Mouse (Mus musculus) adipose tissue, adult 10 weeks (tissue): Measurements from ENCODE around the gene Aup1. TPM values are rescaled to one million over a fixed set of nuclear protein-coding genes. Genes with fewer than 3 reads are reported as not detected.

Experiments used
- polyA plus RNA-seq: library from polyadenylated mRNA; stranded (reverse); fragments of 350-450 nt; fragmentation: Illumina TruSeq; extraction: RNeasy Lipid Tissue Mini Kit (QIAGEN cat#74804); gene quantifications from one replicate; pipeline ENCODE4 v1.2.3, GENCODE M21; 2014; ENCODE audit warnings: low read depth, low replicate concordance

Aup1 gene
- 147 TPM for polyA plus RNA-seq

DNA sequence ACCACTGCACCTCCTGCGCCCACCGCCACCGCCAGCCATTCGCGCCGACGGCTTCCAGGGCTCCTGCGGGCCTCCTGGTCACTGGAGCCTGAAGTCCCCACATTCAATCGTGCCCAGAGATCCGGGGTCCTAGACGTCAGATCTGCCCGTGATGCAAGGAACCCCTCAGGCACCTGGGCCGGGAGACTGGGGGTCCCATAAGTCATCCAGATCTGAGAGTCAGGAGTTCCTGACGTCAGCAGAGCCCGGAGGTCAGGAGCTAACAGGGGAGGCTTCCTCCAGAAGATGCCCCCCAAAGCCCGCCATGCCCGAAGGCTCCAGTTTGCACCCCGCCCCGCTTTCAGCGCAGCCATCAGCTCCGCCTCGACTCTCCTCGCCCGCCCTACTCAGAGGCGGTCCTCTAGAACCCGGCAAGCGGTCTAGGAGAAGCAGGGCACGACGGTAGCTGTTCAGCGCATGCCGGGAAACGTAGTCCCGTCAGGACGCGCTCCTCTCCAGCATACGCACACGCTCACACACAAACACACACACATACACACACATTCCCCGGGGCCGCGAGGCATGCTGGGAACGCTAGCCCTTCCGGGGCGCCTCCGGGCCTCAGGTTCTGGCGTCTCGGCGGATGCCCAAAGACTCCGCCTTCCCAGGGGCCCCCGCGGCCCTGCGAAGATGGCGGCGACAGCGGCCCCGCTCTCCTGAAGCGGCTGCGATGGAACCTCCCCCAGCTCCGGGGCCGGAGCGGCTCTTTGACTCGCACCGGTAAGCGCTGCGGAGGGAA lies at the start of gene Aup1:
Gene Aup1, plus strand, starts transcription at position 448 of the 778 bp plus-strand sequence.

DNA sequence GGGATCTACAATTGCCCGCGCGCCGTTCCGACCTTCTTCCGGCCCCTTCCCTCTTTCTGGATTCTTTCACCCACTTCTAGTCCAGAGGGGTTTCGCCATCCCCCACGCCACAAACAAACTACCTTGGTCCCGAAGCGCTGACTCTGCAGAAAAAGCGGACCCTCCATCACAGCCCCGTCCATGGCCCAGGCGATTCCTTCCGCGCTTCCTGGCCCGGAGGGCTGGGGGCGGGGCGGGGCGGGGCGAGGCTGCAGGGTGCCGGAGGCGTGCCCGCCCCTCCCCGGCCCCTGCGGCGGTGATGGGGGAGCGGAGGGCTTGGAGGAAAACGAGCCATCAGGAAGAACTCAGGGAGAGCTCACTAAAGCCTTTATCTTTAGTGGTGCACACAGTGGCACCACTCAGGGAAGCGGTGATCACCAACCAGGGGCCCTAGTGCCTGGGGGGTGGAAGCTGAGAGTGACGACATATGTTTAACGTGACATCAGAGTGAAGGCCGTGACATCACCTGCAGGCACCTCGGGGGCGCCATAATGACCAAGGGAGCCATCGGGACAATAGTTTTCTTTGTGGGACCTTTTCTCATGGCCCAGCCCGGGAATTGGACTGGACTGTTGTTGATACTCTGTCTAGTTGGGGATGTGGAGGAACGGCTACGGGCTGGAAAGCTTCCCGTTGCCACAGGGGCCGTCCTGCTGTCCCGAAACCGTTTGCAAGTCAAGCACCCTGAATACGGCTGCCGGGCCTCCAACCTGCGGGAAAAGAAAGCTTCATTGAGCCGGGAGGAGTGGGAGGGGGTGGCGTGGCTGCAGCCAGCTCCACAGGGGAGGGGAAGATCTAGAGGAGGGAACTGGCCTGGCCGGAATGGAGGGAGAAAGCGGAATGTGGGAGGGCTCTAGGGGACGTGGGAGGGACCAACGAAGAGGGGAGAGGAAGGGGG lies 20.8 kb upstream of the Aup1 start, which contains the start of the genes Dok1 and Loxl3:
Gene Dok1, minus strand, starts transcription at position 223 of the 937 bp plus-strand sequence.
Gene Loxl3, plus strand, starts transcription at position 925 of the 937 bp plus-strand sequence.

DNA sequence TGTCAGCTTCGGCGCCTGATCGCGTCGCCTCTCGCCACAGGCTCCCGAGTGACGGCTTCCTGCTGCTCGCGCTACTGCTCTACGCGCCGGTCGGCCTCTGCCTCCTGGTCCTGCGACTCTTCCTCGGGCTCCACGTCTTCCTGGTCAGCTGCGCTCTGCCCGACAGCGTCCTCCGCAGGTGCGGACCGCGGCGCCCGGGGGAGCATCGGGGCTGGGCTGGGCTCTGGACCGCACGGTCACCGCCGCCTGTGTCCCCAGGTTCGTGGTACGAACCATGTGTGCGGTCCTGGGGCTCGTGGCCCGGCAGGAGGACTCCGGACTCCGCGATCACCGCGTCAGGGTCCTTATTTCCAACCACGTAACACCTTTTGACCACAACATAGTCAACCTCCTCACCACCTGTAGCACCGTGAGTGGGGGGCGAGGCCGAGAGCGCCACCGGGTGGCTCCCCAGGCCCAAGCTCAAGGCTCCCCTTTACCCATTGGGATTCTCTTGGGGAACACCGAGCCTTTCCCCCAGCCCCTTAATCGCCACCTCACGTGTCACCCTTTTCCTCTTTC lies 630 bp downstream of the Aup1 start, which contains the start of gene Htra2:
Gene Htra2, minus strand, starts transcription at position 403 of the 561 bp plus-strand sequence.

DNA sequence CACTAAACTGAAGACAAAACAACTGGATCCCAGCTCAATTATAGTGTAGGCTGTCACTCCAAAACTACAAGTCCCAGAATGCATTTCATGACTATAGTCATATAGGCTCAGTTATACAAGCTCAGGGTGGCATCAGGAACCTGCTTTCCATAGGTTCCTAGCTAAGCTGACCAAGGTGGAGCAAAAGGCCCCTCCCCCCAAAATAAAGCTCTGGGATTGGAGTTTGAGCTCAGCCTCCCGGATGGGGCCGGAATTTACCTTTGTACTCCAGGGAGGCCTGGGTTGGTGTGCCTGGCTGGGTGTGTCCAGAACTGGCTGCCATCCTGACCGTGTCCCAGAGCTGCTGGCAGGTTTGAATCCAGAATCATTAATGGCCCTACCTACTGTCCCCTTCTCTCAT lies 3.5 kb downstream of the Aup1 start, which contains the start of gene Dqx1:
Gene Dqx1, plus strand, starts transcription at position 55 of the 400 bp plus-strand sequence.

DNA sequence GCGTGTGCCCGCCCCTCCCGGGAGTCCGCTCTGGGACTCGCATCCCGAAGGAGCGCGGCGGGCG lies 15.8 kb downstream of the Aup1 start, which contains the start of gene Tlx2:
Gene Tlx2, minus strand, starts transcription at position 47 of the 64 bp plus-strand sequence.

DNA sequence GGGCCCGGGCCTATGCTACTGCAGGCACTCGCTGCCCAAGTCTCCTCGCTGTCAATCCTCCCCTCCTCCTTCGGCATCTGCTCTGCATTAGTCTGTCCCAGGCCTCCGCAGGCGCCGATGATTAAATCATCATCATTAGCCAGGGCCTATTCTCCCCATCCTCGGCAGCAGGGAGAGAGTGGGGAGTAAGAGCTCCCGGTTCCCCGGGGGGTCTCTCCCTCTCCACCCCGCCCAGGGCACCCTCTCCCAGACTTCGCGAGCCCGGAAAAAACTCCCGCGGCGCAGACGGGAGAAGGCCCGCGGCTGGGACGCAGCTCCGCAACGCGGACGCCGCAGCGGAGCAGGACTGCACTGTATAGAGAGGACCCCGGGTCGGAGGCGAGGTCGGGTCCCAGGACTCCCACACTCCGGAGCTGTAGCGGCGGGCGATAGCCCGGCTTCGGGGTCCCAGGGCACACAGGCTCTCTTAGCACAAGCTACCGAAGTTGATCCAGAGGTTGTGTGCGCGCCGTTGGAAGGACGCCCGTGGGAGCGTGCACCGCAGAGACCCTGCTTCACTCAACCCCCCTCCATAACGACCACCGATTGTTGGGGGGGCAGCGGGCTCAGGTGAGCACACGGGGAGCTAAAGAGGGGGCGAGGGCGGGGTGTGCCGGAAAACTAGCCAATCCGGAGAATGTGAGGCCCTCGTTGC lies 23.5 kb downstream of the Aup1 start, which contains the start of gene Pcgf1:
Gene Pcgf1, plus strand, starts transcription at position 240 of the 694 bp plus-strand sequence.

DNA sequence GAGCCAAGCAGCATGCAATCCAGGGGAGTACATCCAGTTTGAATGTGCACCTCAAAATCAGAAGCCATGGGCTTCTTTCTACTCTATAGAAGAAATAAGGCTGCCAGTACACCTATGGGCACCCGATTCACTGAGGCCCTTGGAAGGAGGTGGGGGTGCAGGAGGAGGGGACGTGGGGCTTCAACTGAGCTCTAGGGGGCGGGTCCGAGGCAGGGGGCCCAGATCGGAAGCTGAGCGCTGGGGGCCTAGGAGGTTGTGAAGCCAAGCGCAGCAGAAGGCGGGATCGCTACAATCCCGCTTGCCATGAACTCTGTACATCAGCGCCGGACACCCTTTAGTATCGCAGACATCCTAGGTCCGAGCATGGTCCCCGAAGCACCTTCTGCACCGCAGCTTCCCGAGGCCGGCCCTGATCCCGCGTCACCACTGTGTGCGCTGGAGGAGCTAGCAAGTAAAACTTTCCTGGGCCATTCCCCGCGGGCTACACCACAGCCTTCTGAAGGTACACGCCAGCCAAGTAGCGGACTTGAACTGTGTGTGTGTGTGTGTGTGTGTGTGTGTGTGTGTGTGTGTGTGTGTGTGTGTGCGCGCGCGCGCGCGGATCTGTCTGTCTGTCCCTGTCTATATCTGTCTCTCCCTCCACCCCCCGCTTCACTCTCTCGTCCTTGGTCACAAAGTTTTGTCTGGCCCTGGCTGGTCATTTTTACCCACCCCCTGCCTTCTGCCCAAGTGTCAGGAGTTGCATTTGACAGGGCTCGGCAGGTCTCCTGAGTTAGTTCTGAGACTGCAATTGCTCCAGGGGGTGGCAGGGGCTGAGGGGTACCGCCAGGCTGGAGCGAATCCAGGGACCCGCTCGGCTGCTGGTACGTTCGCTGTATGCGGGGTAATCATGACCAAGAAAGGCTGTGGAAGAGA lies 32.1 kb downstream of the Aup1 start, which contains the start of gene Lbx2:
Gene Lbx2, plus strand, starts transcription at position 247 of the 915 bp plus-strand sequence.

DNA sequence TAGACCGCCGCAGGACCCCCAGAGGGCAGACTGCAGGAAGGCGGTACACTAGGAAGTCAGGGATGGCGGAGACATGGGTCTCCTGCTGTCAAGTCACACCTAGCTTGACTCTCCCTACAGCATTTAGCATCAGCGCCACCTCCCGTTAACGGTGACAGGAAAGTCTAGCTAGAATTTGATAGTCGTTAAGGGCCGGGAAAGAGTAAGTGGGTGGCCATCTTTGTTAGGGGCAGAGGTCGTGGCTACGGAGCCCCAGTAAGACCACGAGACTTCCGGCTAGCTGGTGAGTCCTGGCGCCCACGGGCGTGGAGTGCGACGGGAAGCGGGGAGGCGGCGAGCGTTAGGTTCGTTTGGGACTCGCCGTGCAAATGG lies 47.0 kb downstream of the Aup1 start, which contains the start of the genes Ccdc142 and Gm42688:
Gene Ccdc142, plus strand, starts transcription at position 286 of the 372 bp plus-strand sequence.
Gene Gm42688, plus strand, starts transcription at position 302 of the 372 bp plus-strand sequence.

Other genes starting within 250 kb of the Aup1 start
- gene Sema4f, start 114.8 kb upstream of the Aup1 start, polyA plus RNA-seq, result 0.48 TPM
- gene M1ap, start 107.6 kb upstream of the Aup1 start, polyA plus RNA-seq, result 4.6 TPM
- 25.7 TPM for gene Dok1, start 21.1 kb upstream of the Aup1 start, polyA plus RNA-seq
- 11.2 TPM for gene Loxl3, start 20.3 kb upstream of the Aup1 start, polyA plus RNA-seq
- gene Htra2, start 752 bp downstream of the Aup1 start, polyA plus RNA-seq, result 32.7 TPM
- gene Dqx1, start 3.3 kb downstream of the Aup1 start, polyA plus RNA-seq, result 1.6 TPM
- gene Tlx2, start 15.8 kb downstream of the Aup1 start, polyA plus RNA-seq, result not detected
- 14.9 TPM for gene Pcgf1, start 23.3 kb downstream of the Aup1 start, polyA plus RNA-seq
- 1.5 TPM for gene Lbx2, start 31.8 kb downstream of the Aup1 start, polyA plus RNA-seq
- 3.6 TPM for gene Ccdc142, start 47.1 kb downstream of the Aup1 start, polyA plus RNA-seq
- gene Gm42688, start 47.1 kb downstream of the Aup1 start, polyA plus RNA-seq, result 3.8 TPM
- 73.1 TPM for gene Mrpl53, start 54.5 kb downstream of the Aup1 start, polyA plus RNA-seq
- gene Mogs, start 61.0 kb downstream of the Aup1 start, polyA plus RNA-seq, result 34.0 TPM
- 99.3 TPM for gene Wbp1, start 67.0 kb downstream of the Aup1 start, polyA plus RNA-seq
- gene Ino80b, start 70.9 kb downstream of the Aup1 start, polyA plus RNA-seq, result 26.8 TPM
- gene Rtkn, start 80.9 kb downstream of the Aup1 start, polyA plus RNA-seq, result 21.8 TPM
- gene Wdr54, start 101.9 kb downstream of the Aup1 start, polyA plus RNA-seq, result 3.0 TPM
- 14.5 TPM for gene 1700003E16Rik, start 101.9 kb downstream of the Aup1 start, polyA plus RNA-seq
- gene Dctn1, start 111.4 kb downstream of the Aup1 start, polyA plus RNA-seq, result 74.4 TPM
- gene Slc4a5, start 165.3 kb downstream of the Aup1 start, polyA plus RNA-seq, result 1.2 TPM